Mouse (Mus musculus): ENCODE data around the gene Npm3.

- TF ChIP-seq CTCF (IDR thresholded peaks at IDR 0.05; ENCODE audit: control insufficient read depth, insufficient read depth, low read length) (no peak), POLR2A (IDR thresholded peaks at IDR 0.05; ENCODE audit: borderline replicate concordance, control insufficient read depth, low read depth, low read length) (no peak)
Observed at GRCm38 (mm10) chr19:45781676-45782075, 32.3 kb upstream of the Npm3 start.
